Mouse (Mus musculus) gonadal fat pad, adult 2 months (tissue): ENCODE measurements at regions not wholly inside any gene's neighbourhood (a gene's known extent, or its start where the extent isn't known, plus 50 kb on each side); places are given as distances from the start of the nearest gene placed in this dataset.

ENCODE experiments used
- DNase-seq: peaks from one replicate; pipeline ENCODE4 v3.0.0-alpha.2; 2012; ENCODE audit warnings: low read depth

- no peak for DNase-seq
Measured at GRCm38 (mm10) chrX:97748251-97749016, 371.4 kb upstream of the Eda2r start.

GRCm38 (mm10) chrX:97744356-97744755 is 367.3 kb upstream of the Eda2r start:
- DNase-seq = no peak

GRCm38 (mm10) chrX:97724537-97724936 is 347.5 kb upstream of the Eda2r start:
- no peak for DNase-seq

- DNase-seq = no peak
Measured at GRCm38 (mm10) chrX:97707851-97708250, 330.8 kb upstream of the Eda2r start.

- peak; percentile 73 for DNase-seq
Measured at GRCm38 (mm10) chrX:97658726-97659125, 281.7 kb upstream of the Eda2r start.

GRCm38 (mm10) chrX:97651601-97652290 is 274.7 kb upstream of the Eda2r start:
- DNase-seq = no peak
